Mouse (Mus musculus): ENCODE measurements around the gene Vezt. TPM values are rescaled to one million over a fixed set of nuclear protein-coding genes. Genes with fewer than 3 reads are reported as not detected.
A peak's percentile ranks its signal among the peaks of the same experiment; 100 is the strongest.

Gene Vezt
- total and polyA plus RNA-seq, 2 experiments, result 6.5 to 9.2 TPM

- Histone ChIP-seq H3K27me3 (ENCODE audit: control insufficient read depth, insufficient read depth, low read length) (no peaks in the 10 kb centered on the region), H3K4me1 (ENCODE audit: control insufficient read depth, insufficient read depth, low read length) (peaks cover 14% of the 10 kb centered on the region; the same call in 1 of the 2 replicates), H3K36me3 (ENCODE audit: control insufficient read depth, insufficient read depth, low read length) (no peaks in the 10 kb centered on the region), H3K79me2 (ENCODE audit: control insufficient read depth, insufficient read depth, low read length) (no peaks in the 10 kb centered on the region), H3K27ac (replicated peaks; ENCODE audit: insufficient read depth, low read depth, low read length) (peak overlapping the region; percentile 41; the same call in 1 of the 2 replicates), H3K4me3 (ENCODE audit: insufficient read depth, low read depth, low read length) (no peak overlapping the region), H3K9ac (ENCODE audit: low read depth, low read length) (no peak overlapping the region)
- DNase-seq (ENCODE audit: extremely low read depth, low read depth, low spot score), result peak; percentile 68
- WGBS, result 3% methylated on average over 4 of the region's 4 CpGs
- TF ChIP-seq CTCF (IDR thresholded peaks at IDR 0.05; ENCODE audit: low read depth, low read length) (peak; percentile 56), POLR2A (IDR thresholded peaks at IDR 0.05; ENCODE audit: extremely low read depth, insufficient read depth, low read length) (no peak)
Observed at GRCm38 (mm10) chr10:93945364-93945763, 90.3 kb downstream of the Vezt start.

GRCm38 (mm10) chr10:93944241-93944640 is 91.4 kb downstream of the Vezt start:
- Histone ChIP-seq H3K4me1 (ENCODE audit: control insufficient read depth, insufficient read depth, low read length) (peaks cover 14% of the 10 kb centered on the region; the same call in 1 of the 2 replicates), H3K79me2 (ENCODE audit: control insufficient read depth, insufficient read depth, low read length) (no peaks in the 10 kb centered on the region), H3K27ac (replicated peaks; ENCODE audit: insufficient read depth, low read depth, low read length) (no peak overlapping the region), H3K4me3 (ENCODE audit: insufficient read depth, low read depth, low read length) (no peak overlapping the region), H3K9ac (ENCODE audit: low read depth, low read length) (no peak overlapping the region), H3K36me3 (ENCODE audit: control insufficient read depth, insufficient read depth, low read length) (no peaks in the 10 kb centered on the region), H3K27me3 (ENCODE audit: control insufficient read depth, insufficient read depth, low read length) (no peaks in the 10 kb centered on the region)
- TF ChIP-seq CTCF (IDR thresholded peaks at IDR 0.05; ENCODE audit: low read depth, low read length), result no peak
- TF ChIP-seq POLR2A (IDR thresholded peaks at IDR 0.05; ENCODE audit: extremely low read depth, insufficient read depth, low read length), result no peak
- WGBS, result 40% methylated on average over 5 of the region's 5 CpGs
- no peak for DNase-seq (ENCODE audit: extremely low read depth, low read depth, low spot score)

GRCm38 (mm10) chr10:93940279-93940678 is 95.3 kb downstream of the Vezt start:
- Histone ChIP-seq H3K36me3 (ENCODE audit: control insufficient read depth, insufficient read depth, low read length) (no peaks in the 10 kb centered on the region), H3K27ac (replicated peaks; ENCODE audit: insufficient read depth, low read depth, low read length) (no peak overlapping the region), H3K27me3 (ENCODE audit: control insufficient read depth, insufficient read depth, low read length) (no peaks in the 10 kb centered on the region), H3K79me2 (ENCODE audit: control insufficient read depth, insufficient read depth, low read length) (no peaks in the 10 kb centered on the region), H3K4me1 (ENCODE audit: control insufficient read depth, insufficient read depth, low read length) (peaks cover 3% of the 10 kb centered on the region; the same call in 1 of the 2 replicates), H3K9ac (ENCODE audit: low read depth, low read length) (no peak overlapping the region), H3K4me3 (ENCODE audit: insufficient read depth, low read depth, low read length) (no peak overlapping the region)
- 88% methylated on average over 5 of the region's 5 CpGs for WGBS
- DNase-seq (ENCODE audit: extremely low read depth, low read depth, low spot score), result no peak
- TF ChIP-seq POLR2A (IDR thresholded peaks at IDR 0.05; ENCODE audit: extremely low read depth, insufficient read depth, low read length) (no peak), CTCF (IDR thresholded peaks at IDR 0.05; ENCODE audit: low read depth, low read length) (no peak)

GRCm38 (mm10) chr10:93939676-93940075 is 95.9 kb downstream of the Vezt start:
- no peak for DNase-seq (ENCODE audit: extremely low read depth, low read depth, low spot score)
- H3K4me1 ChIP-seq (ENCODE audit: control insufficient read depth, insufficient read depth, low read length), result no peaks in the 10 kb centered on the region
- no peaks in the 10 kb centered on the region for H3K79me2 ChIP-seq (ENCODE audit: control insufficient read depth, insufficient read depth, low read length)
- no peaks in the 10 kb centered on the region for H3K27me3 ChIP-seq (ENCODE audit: control insufficient read depth, insufficient read depth, low read length)
- no peaks in the 10 kb centered on the region for H3K36me3 ChIP-seq (ENCODE audit: control insufficient read depth, insufficient read depth, low read length)
- H3K4me3 ChIP-seq (ENCODE audit: insufficient read depth, low read depth, low read length), result no peak overlapping the region
- WGBS, result 97% methylated on average over 8 of the region's 8 CpGs
- H3K27ac ChIP-seq (replicated peaks; ENCODE audit: insufficient read depth, low read depth, low read length), result no peak overlapping the region
- TF ChIP-seq CTCF (IDR thresholded peaks at IDR 0.05; ENCODE audit: low read depth, low read length) (no peak), POLR2A (IDR thresholded peaks at IDR 0.05; ENCODE audit: extremely low read depth, insufficient read depth, low read length) (no peak)
- no peak overlapping the region for H3K9ac ChIP-seq (ENCODE audit: low read depth, low read length)

- TF ChIP-seq CTCF (IDR thresholded peaks at IDR 0.05; ENCODE audit: low read depth, low read length) (no peak), POLR2A (IDR thresholded peaks at IDR 0.05; ENCODE audit: extremely low read depth, insufficient read depth, low read length) (no peak)
- 92% methylated on average over 20 of the region's 20 CpGs for WGBS
- no peak for DNase-seq (ENCODE audit: extremely low read depth, low read depth, low spot score)
- Histone ChIP-seq H3K9ac (ENCODE audit: low read depth, low read length) (no peak overlapping the region), H3K27me3 (ENCODE audit: control insufficient read depth, insufficient read depth, low read length) (no peaks in the 10 kb centered on the region), H3K36me3 (ENCODE audit: control insufficient read depth, insufficient read depth, low read length) (no peaks in the 10 kb centered on the region), H3K4me3 (ENCODE audit: insufficient read depth, low read depth, low read length) (no peak overlapping the region), H3K79me2 (ENCODE audit: control insufficient read depth, insufficient read depth, low read length) (no peaks in the 10 kb centered on the region), H3K27ac (replicated peaks; ENCODE audit: insufficient read depth, low read depth, low read length) (no peak overlapping the region), H3K4me1 (ENCODE audit: control insufficient read depth, insufficient read depth, low read length) (no peaks in the 10 kb centered on the region)
Observed at GRCm38 (mm10) chr10:93938844-93939271, 96.8 kb downstream of the Vezt start.

GRCm38 (mm10) chr10:93933980-93934379 is 101.6 kb downstream of the Vezt start:
- no peaks in the 10 kb centered on the region for H3K4me1 ChIP-seq (ENCODE audit: control insufficient read depth, insufficient read depth, low read length)
- H3K27ac ChIP-seq (replicated peaks; ENCODE audit: insufficient read depth, low read depth, low read length), result no peak overlapping the region
- WGBS, result 83% methylated on average over 9 of the region's 9 CpGs
- H3K9ac ChIP-seq (ENCODE audit: low read depth, low read length), result no peak overlapping the region
- DNase-seq (ENCODE audit: extremely low read depth, low read depth, low spot score), result no peak
- H3K27me3 ChIP-seq (ENCODE audit: control insufficient read depth, insufficient read depth, low read length), result no peaks in the 10 kb centered on the region
- no peaks in the 10 kb centered on the region for H3K36me3 ChIP-seq (ENCODE audit: control insufficient read depth, insufficient read depth, low read length)
- no peak overlapping the region for H3K4me3 ChIP-seq (ENCODE audit: insufficient read depth, low read depth, low read length)
- no peaks in the 10 kb centered on the region for H3K79me2 ChIP-seq (ENCODE audit: control insufficient read depth, insufficient read depth, low read length)
- TF ChIP-seq POLR2A (IDR thresholded peaks at IDR 0.05; ENCODE audit: extremely low read depth, insufficient read depth, low read length), result no peak
- no peak for TF ChIP-seq CTCF (IDR thresholded peaks at IDR 0.05; ENCODE audit: low read depth, low read length)
